Mouse (Mus musculus) midbrain, embryonic 12.5 days (tissue): ENCODE results near the gene 1600014C10Rik. TPM values are rescaled to one million over a fixed set of nuclear protein-coding genes. Genes with fewer than 3 reads are reported as not detected.

ENCODE experiments used
- ATAC-seq: fragments of 200-750 bp; cut with Nextera tagmentation; 2 replicates; pipeline ENCODE4 v1.8.0; 2017; ENCODE audit warnings: low read depth, moderate TSS enrichment, moderate library complexity; ENCODE audit not compliant: low FRiP score
- H3K27ac ChIP-seq: fragments of 300-500 bp; sonication (generic); replicated peaks from 2 replicates; pipeline ENCODE4 v1.5.1; 2016; ENCODE audit warnings: mild to moderate bottlenecking
- H3K27me3 ChIP-seq: fragments of 300-500 bp; sonication (generic); 2 replicates; pipeline ENCODE4 v1.6.1; 2016; ENCODE audit warnings: mild to moderate bottlenecking
- H3K36me3 ChIP-seq: fragments of 300-500 bp; sonication (generic); 2 replicates; pipeline ENCODE4 v1.6.1; 2016
- H3K4me1 ChIP-seq: fragments of 300-500 bp; sonication (generic); 2 replicates; pipeline ENCODE4 v1.6.1; 2016
- H3K4me2 ChIP-seq: fragments of 300-500 bp; sonication (generic); replicated peaks from 2 replicates; pipeline ENCODE4 v1.6.1; 2016; ENCODE audit warnings: mild to moderate bottlenecking, moderate library complexity
- H3K4me3 ChIP-seq: fragments of 300-500 bp; sonication (generic); 2 replicates; pipeline ENCODE4 v1.5.1; 2016; ENCODE audit warnings: mild to moderate bottlenecking
- H3K9ac ChIP-seq: fragments of 300-500 bp; sonication (generic); replicated peaks from 2 replicates; pipeline ENCODE4 v1.6.1; 2016; ENCODE audit warnings: mild to moderate bottlenecking, moderate library complexity
- H3K9me3 ChIP-seq: fragments of 300-500 bp; sonication (generic); 2 replicates; pipeline ENCODE4 v1.6.1; 2016; ENCODE audit warnings: mild to moderate bottlenecking
- WGBS: fragments of 180-500 bp; shearing (Covaris S2); methylation state at CpG from one replicate; pipeline ENCODE4 v1.1.7; 2016; 5-methylcytosine and 5-hydroxymethylcytosine counted together
- polyA plus RNA-seq: library from polyadenylated mRNA; unstranded; fragments of >200 nt; fragmentation: Nextera tagmentation; extraction: Ambion mirVana; gene quantifications from 2 replicates; pipeline ENCODE4 v1.2.1, GENCODE M21; 2016

The 1600014C10Rik gene
- polyA plus RNA-seq, 1 experiment from 2014 or later: 18.5 TPM

DNA sequence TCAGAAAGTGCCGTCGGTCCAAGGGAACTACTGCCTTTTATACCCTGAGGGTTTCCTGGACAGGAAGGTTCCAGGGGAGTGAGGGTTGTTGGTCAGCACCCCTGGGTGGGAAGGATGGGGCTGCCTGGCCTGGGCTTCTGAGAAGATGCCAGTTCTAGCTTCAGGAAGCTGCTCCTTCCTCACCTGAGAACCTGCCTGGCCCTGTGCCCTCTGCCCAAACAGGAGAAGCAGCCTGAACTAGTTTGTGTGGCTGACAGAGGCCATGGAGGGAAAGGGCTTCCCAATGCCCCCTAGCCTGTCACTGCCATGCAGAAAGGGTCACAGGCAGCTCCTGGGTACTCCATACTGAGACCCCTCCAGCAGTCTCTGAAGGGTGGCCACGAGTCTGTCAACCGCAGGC is 36.5 kb downstream of the 1600014C10Rik start:
- no peaks in the 10 kb centered on the region for H3K4me1 ChIP-seq
- WGBS: 92% methylated on average over 4 of the region's 4 CpGs
- no peak overlapping the region for H3K27ac ChIP-seq
- H3K9me3 ChIP-seq: no peaks in the 10 kb centered on the region
- H3K36me3 ChIP-seq: no peaks in the 10 kb centered on the region
- H3K4me3 ChIP-seq: no peak overlapping the region
- no peak for ATAC-seq
- H3K9ac ChIP-seq: no peak overlapping the region
- H3K27me3 ChIP-seq: no peaks in the 10 kb centered on the region; the same call in 1 of the 2 replicates
- H3K4me2 ChIP-seq: no peak overlapping the region

DNA sequence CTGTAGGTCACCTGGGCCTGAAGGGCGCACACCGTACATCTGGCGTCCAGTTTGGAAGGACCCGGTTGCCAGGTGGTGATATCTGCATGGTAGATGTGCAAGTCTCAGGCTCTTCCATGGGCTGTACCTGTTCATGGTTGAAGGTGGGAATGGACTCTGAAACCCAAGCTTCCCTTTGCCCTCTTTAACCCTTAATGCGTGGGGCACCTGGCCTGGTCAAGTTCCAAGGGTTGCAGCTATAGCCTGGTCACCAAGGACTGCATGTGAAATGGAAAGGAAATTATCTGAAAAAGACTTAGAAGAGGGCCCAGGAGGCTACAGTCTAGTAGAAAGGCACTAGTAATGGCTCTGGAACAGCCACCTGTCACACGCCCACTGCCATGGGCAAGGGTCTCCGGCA is 37.8 kb downstream of the 1600014C10Rik start:
- Histone ChIP-seq H3K4me2 (no peak overlapping the region), H3K9ac (no peak overlapping the region), H3K4me1 (no peaks in the 10 kb centered on the region), H3K36me3 (no peaks in the 10 kb centered on the region), H3K27me3 (no peaks in the 10 kb centered on the region; the same call in 1 of the 2 replicates), H3K9me3 (no peaks in the 10 kb centered on the region), H3K27ac (no peak overlapping the region), H3K4me3 (no peak overlapping the region)
- ATAC-seq: no peak
- 92% methylated on average over 7 of the region's 7 CpGs for WGBS

GRCm38 (mm10) chr7:38224577-38225369 is 41.8 kb downstream of the 1600014C10Rik start:
- Histone ChIP-seq H3K27me3 (peaks cover 13% of the 10 kb centered on the region), H3K9ac (no peak overlapping the region), H3K4me1 (peaks cover 9% of the 10 kb centered on the region), H3K36me3 (no peaks in the 10 kb centered on the region), H3K9me3 (no peaks in the 10 kb centered on the region), H3K4me2 (no peak overlapping the region), H3K27ac (no peak overlapping the region), H3K4me3 (no peak overlapping the region)
- ATAC-seq: no peak
- 92% methylated on average over 13 of the region's 13 CpGs for WGBS

DNA sequence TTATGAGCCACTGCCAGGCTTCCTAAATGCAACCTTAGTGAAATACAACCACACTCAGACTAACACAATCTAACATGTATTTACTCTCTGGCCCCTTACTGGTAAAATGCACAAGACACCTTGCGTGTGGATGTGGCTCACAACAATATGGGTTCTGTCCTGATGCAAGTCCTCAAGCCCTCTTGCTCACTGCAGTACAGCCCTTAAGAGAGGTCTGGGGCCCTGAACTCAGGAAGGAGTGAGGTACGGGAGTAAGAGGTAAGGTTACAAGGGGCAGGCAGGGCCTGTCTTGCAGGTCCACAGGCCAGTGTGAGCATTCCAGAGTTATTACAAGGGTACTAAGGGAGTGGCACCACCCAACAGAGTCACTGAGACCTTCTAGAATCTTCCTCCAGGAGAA is 43.2 kb downstream of the 1600014C10Rik start:
- 90% methylated on average over 2 of the region's 2 CpGs for WGBS
- ATAC-seq: no peak
- H3K36me3 ChIP-seq: no peaks in the 10 kb centered on the region
- H3K4me1 ChIP-seq: peaks cover 9% of the 10 kb centered on the region
- H3K4me2 ChIP-seq: no peak overlapping the region
- H3K27ac ChIP-seq: no peak overlapping the region
- no peak overlapping the region for H3K9ac ChIP-seq
- H3K27me3 ChIP-seq: peaks cover 20% of the 10 kb centered on the region
- no peak overlapping the region for H3K4me3 ChIP-seq
- H3K9me3 ChIP-seq: no peaks in the 10 kb centered on the region

DNA sequence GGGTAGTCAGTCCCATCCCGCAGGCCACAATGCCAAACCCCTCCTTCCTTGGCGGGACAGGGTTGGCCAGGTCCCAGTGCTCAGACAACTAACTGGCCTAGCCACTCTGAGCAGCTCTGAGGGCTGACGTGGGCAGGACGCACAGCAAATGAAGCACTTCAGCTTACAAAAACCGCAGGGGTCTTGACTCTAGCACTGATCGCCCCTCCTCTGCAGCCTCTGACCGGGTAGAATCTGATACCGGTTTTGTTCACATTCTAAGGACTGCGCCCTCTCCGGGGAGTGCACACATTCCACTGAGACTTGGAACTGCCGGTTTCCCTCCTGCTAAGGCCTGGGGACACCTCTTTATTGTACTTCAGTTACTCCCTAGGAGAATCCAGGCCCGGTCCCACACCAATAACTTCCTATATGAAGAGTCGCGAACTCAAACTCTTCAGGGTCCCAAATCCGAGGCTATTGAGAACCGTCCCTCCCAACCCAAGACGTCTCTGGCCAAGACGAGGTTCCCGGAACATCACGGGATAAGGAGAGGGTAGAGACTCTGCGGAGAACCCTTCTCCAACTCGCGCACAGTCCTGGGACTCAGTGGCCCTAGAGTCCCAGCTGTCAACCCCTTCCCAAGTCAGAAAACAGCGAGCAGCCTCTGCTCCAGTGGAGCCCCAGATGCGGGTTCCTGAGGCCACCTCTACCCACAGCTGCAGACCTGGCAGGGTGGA is 44.3 kb downstream of the 1600014C10Rik start:
- Histone ChIP-seq H3K27me3 (peaks cover 20% of the 10 kb centered on the region), H3K9ac (peak overlapping the region; percentile 43), H3K4me1 (peaks cover 9% of the 10 kb centered on the region), H3K9me3 (no peaks in the 10 kb centered on the region), H3K27ac (no peak overlapping the region; the same call in 1 of the 2 replicates), H3K4me2 (peak overlapping the region; percentile 77), H3K4me3 (peak overlapping the region; percentile 47), H3K36me3 (no peaks in the 10 kb centered on the region)
- under 1% methylated on average over 25 of the region's 25 CpGs for WGBS
- peak; percentile 57 for ATAC-seq

GRCm38 (mm10) chr7:38227900-38228298 is 44.9 kb downstream of the 1600014C10Rik start, which contains the start of gene Plekhf1:
Gene Plekhf1 (minus strand): TSS chr7:38228016.
- Histone ChIP-seq H3K4me1 (peaks cover 9% of the 10 kb centered on the region), H3K9ac (peak within 1 kb of the TSS; percentile 43), H3K36me3 (no peaks in the 10 kb centered on the region), H3K27ac (no peak within 1 kb of the TSS; the same call in 1 of the 2 replicates), H3K4me3 (peak within 1 kb of the TSS; percentile 47), H3K4me2 (peak within 1 kb of the TSS; percentile 77), H3K27me3 (peaks cover 20% of the 10 kb centered on the region), H3K9me3 (no peaks in the 10 kb centered on the region)
- ATAC-seq: peak; percentile 94
- under 1% methylated on average over 28 of the region's 36 CpGs for WGBS

DNA sequence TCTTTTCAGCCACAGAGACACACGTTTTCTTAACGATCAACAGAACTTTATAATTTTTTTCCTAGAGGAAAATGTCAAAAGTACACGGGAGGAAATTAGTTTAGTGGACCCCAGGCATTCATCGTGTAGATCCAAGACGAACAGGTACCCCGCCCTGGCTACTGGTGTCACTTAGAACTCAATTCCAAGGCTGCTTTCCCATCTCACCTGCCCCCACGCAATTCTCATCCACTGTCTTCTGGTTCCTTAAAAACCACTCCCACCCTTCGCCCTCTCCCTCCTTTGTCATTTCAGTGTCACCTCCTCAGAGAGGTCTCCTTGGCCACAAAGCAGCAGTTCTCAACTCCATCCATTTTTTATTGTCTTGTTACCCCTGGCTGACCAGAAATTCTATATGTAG is 45.3 kb downstream of the 1600014C10Rik start:
- Histone ChIP-seq H3K27ac (no peak overlapping the region), H3K4me3 (peak overlapping the region; percentile 47), H3K4me1 (peaks cover 9% of the 10 kb centered on the region), H3K9ac (no peak overlapping the region), H3K36me3 (no peaks in the 10 kb centered on the region), H3K9me3 (no peaks in the 10 kb centered on the region), H3K27me3 (peaks cover 20% of the 10 kb centered on the region), H3K4me2 (peak overlapping the region; percentile 77)
- peak; percentile 12 for ATAC-seq
- 23% methylated on average over 8 of the region's 8 CpGs for WGBS

GRCm38 (mm10) chr7:38230285-38230684 is 47.3 kb downstream of the 1600014C10Rik start:
- Histone ChIP-seq H3K4me3 (no peak overlapping the region), H3K36me3 (no peaks in the 10 kb centered on the region), H3K4me2 (no peak overlapping the region), H3K9me3 (no peaks in the 10 kb centered on the region), H3K4me1 (peaks cover 9% of the 10 kb centered on the region), H3K27ac (no peak overlapping the region), H3K27me3 (peaks cover 20% of the 10 kb centered on the region), H3K9ac (no peak overlapping the region)
- 15% methylated on average over 8 of the region's 8 CpGs for WGBS
- no peak for ATAC-seq

GRCm38 (mm10) chr7:38236400-38237105 is 53.5 kb downstream of the 1600014C10Rik start:
- Histone ChIP-seq H3K27ac (no peak overlapping the region), H3K9me3 (no peaks in the 10 kb centered on the region), H3K4me2 (no peak overlapping the region), H3K9ac (no peak overlapping the region), H3K4me3 (no peak overlapping the region), H3K27me3 (no peaks in the 10 kb centered on the region), H3K4me1 (no peaks in the 10 kb centered on the region), H3K36me3 (no peaks in the 10 kb centered on the region)
- ATAC-seq: no peak
- WGBS: 55% methylated on average over 11 of the region's 11 CpGs

- Histone ChIP-seq H3K36me3 (no peaks in the 10 kb centered on the region), H3K4me3 (no peak overlapping the region), H3K9me3 (no peaks in the 10 kb centered on the region), H3K27ac (no peak overlapping the region), H3K4me1 (no peaks in the 10 kb centered on the region), H3K27me3 (no peaks in the 10 kb centered on the region), H3K4me2 (no peak overlapping the region), H3K9ac (no peak overlapping the region)
- no peak for ATAC-seq
These were observed 54.1 kb downstream of the 1600014C10Rik start for GRCm38 (mm10) chr7:38237140-38237539.

GRCm38 (mm10) chr7:38242417-38242816 is 59.4 kb downstream of the 1600014C10Rik start:
- no peaks in the 10 kb centered on the region for H3K4me1 ChIP-seq
- no peaks in the 10 kb centered on the region for H3K9me3 ChIP-seq
- H3K27me3 ChIP-seq: no peaks in the 10 kb centered on the region
- H3K27ac ChIP-seq: no peak overlapping the region
- H3K4me2 ChIP-seq: no peak overlapping the region
- ATAC-seq: no peak
- 83% methylated on average over 4 of the region's 4 CpGs for WGBS
- H3K4me3 ChIP-seq: no peak overlapping the region
- no peaks in the 10 kb centered on the region for H3K36me3 ChIP-seq
- no peak overlapping the region for H3K9ac ChIP-seq
